ENCODE assay signal across 24 mouse cellular contexts in genomic region chr7:29434313-29435035, GRCm38 (mm10).
DNase-seq lines count a peak whose midpoint lies in the region; ATAC-seq lines count a peak whose summit lies in the region.
"Had no signal": no experiment of that assay in that cellular context is flagged by ENCODE, and none has a peak within 500 bp of the region (broad histone marks: within the 10 kb centered on the region; RNA-seq: fewer than 3 reads in every experiment).

No protein-coding gene starts in this region.

- H3K36me3 ChIP-seq in forebrain, embryonic 16.5 days (ENCODE audit: control insufficient read depth, insufficient read depth): no peaks in the 10 kb centered on the region
- no peaks in the 10 kb centered on the region for H3K36me3 ChIP-seq in forebrain, embryonic 12.5 days (replicated peaks)
- no peaks in the 10 kb centered on the region for H3K36me3 ChIP-seq in hindbrain, embryonic 13.5 days
- H3K36me3 ChIP-seq in hindbrain, embryonic 14.5 days (replicated peaks; ENCODE audit: control insufficient read depth, insufficient read depth): no peaks in the 10 kb centered on the region
- H3K36me3 ChIP-seq: embryonic facial prominence, embryonic 12.5 days; embryonic facial prominence, embryonic 15.5 days; hindbrain, embryonic 12.5 days had no signal

- 73% methylated on average over 9 of the region's 9 CpGs for WGBS in forebrain, embryonic 16.5 days
- WGBS in forebrain, embryonic 12.5 days: 81% methylated on average over 9 of the region's 9 CpGs
- WGBS in hindbrain, embryonic 13.5 days: 84% methylated on average over 9 of the region's 9 CpGs
- 80% methylated on average over 9 of the region's 9 CpGs for WGBS in hindbrain, embryonic 14.5 days

- no peak for DNase-seq in hindbrain, embryonic 14.5 days (ENCODE audit: low spot score)
- DNase-seq in layer of hippocampus, adult 18-20 months (ENCODE audit: low spot score in 2 of 2): peak; percentile 73 to 88
- no peak for DNase-seq in layer of hippocampus, postnatal 25 days (ENCODE audit: extremely low spot score in 1 of 2, low spot score in 1 of 2)
- peak; percentile 84 for DNase-seq in layer of hippocampus, adult 9-11 months
- DNase-seq in right cerebral cortex, adult 18-20 months: no peak
- DNase-seq: cerebellum, adult 11 months; cerebellum, adult 2 months; cerebellum, adult 9-11 months; cerebellum, postnatal 25 days; gastrocnemius, postnatal 10 days; heart, adult 11 months had no signal

- ATAC-seq in forebrain, embryonic 16.5 days: peak; percentile 21; the same call in 1 of the 2 replicates
- no peak for ATAC-seq in forebrain, embryonic 12.5 days (ENCODE audit: low FRiP score)
- ATAC-seq in hindbrain, embryonic 13.5 days (ENCODE audit: low FRiP score): no peak
- no peak for ATAC-seq in hindbrain, embryonic 14.5 days (ENCODE audit: low FRiP score)
- ATAC-seq: forebrain, embryonic 13.5 days; hindbrain, postnatal 0 days; inflammation-experienced regulatory T-cells, adult 6 months; Patski had no signal

- peaks cover 25% of the 10 kb centered on the region for H3K4me1 ChIP-seq in forebrain, embryonic 16.5 days (replicated peaks; ENCODE audit: control insufficient read depth, insufficient read depth, low read length)
- peaks cover 40% of the 10 kb centered on the region for H3K4me1 ChIP-seq in forebrain, embryonic 12.5 days
- H3K4me1 ChIP-seq in hindbrain, embryonic 13.5 days (replicated peaks): peaks cover 58% of the 10 kb centered on the region
- peaks cover 37% of the 10 kb centered on the region for H3K4me1 ChIP-seq in hindbrain, embryonic 14.5 days (replicated peaks; ENCODE audit: control insufficient read depth, insufficient read depth, low read length)

- H3K27me3 ChIP-seq in forebrain, embryonic 16.5 days (replicated peaks; ENCODE audit: control insufficient read depth, insufficient read depth, low read length): no peaks in the 10 kb centered on the region
- 0 out of 2 replicates have a peak, but pooled peaks cover 4% of the 10 kb centered on the region for H3K27me3 ChIP-seq in forebrain, embryonic 12.5 days
- H3K27me3 ChIP-seq in hindbrain, embryonic 13.5 days: no peaks in the 10 kb centered on the region
- H3K27me3 ChIP-seq in hindbrain, embryonic 14.5 days (ENCODE audit: control insufficient read depth, insufficient read depth, low read length): no peaks in the 10 kb centered on the region
- H3K27me3 ChIP-seq: CH12.LX; embryonic facial prominence, embryonic 12.5 days; embryonic facial prominence, embryonic 15.5 days; forebrain, embryonic 13.5 days; hindbrain, embryonic 12.5 days; Patski had no signal

- H3K9ac ChIP-seq in forebrain, embryonic 16.5 days (replicated peaks; ENCODE audit: low read depth, low read length): no peak overlapping the region
- no peak overlapping the region for H3K9ac ChIP-seq in forebrain, embryonic 12.5 days
- H3K9ac ChIP-seq in hindbrain, embryonic 13.5 days: no peak overlapping the region
- no peak overlapping the region for H3K9ac ChIP-seq in hindbrain, embryonic 14.5 days
- H3K9ac ChIP-seq: embryonic facial prominence, embryonic 12.5 days; embryonic facial prominence, embryonic 15.5 days; forebrain, embryonic 13.5 days; hindbrain, embryonic 12.5 days had no signal

- H3K27ac ChIP-seq in forebrain, embryonic 16.5 days (ENCODE audit: low read length): no peak overlapping the region
- no peak overlapping the region for H3K27ac ChIP-seq in forebrain, embryonic 12.5 days
- peak overlapping the region; percentile 23; the same call in 1 of the 2 replicates for H3K27ac ChIP-seq in hindbrain, embryonic 13.5 days
- no peak overlapping the region for H3K27ac ChIP-seq in hindbrain, embryonic 14.5 days
- H3K27ac ChIP-seq: embryonic facial prominence, embryonic 12.5 days; embryonic facial prominence, embryonic 15.5 days; forebrain, embryonic 13.5 days; hindbrain, embryonic 12.5 days; hindbrain, postnatal 0 days had no signal

- no peaks in the 10 kb centered on the region for H3K9me3 ChIP-seq in forebrain, embryonic 16.5 days (ENCODE audit: control insufficient read depth, low read length)
- no peaks in the 10 kb centered on the region for H3K9me3 ChIP-seq in forebrain, embryonic 12.5 days
- no peaks in the 10 kb centered on the region for H3K9me3 ChIP-seq in hindbrain, embryonic 13.5 days
- H3K9me3 ChIP-seq in hindbrain, embryonic 14.5 days (ENCODE audit: control insufficient read depth, low read length): no peaks in the 10 kb centered on the region
- H3K9me3 ChIP-seq: embryonic facial prominence, embryonic 12.5 days; embryonic facial prominence, embryonic 15.5 days; G1E; hindbrain, embryonic 12.5 days had no signal

- no peak overlapping the region for H3K4me3 ChIP-seq in forebrain, embryonic 16.5 days (replicated peaks; ENCODE audit: low read length)
- no peak overlapping the region for H3K4me3 ChIP-seq in forebrain, embryonic 12.5 days (replicated peaks)
- H3K4me3 ChIP-seq in hindbrain, embryonic 13.5 days: no peak overlapping the region
- no peak overlapping the region for H3K4me3 ChIP-seq in hindbrain, embryonic 14.5 days (replicated peaks; ENCODE audit: low read length)
- H3K4me3 ChIP-seq: embryonic facial prominence, embryonic 12.5 days; embryonic facial prominence, embryonic 15.5 days; forebrain, embryonic 13.5 days; hindbrain, embryonic 12.5 days had no signal

- no peak overlapping the region for H3K4me2 ChIP-seq in forebrain, embryonic 16.5 days (ENCODE audit: low read length)
- no peak overlapping the region for H3K4me2 ChIP-seq in forebrain, embryonic 12.5 days
- H3K4me2 ChIP-seq in hindbrain, embryonic 13.5 days: no peak overlapping the region
- H3K4me2 ChIP-seq in hindbrain, embryonic 14.5 days (replicated peaks): no peak overlapping the region
- H3K4me2 ChIP-seq: embryonic facial prominence, embryonic 12.5 days; embryonic facial prominence, embryonic 15.5 days; forebrain, embryonic 13.5 days; heart, embryonic 11.5 days; hindbrain, embryonic 12.5 days had no signal

Comparison
In these comparisons a context has a peak if more than half of its experiments do, and no peak if none do; other contexts are left out.
1. DNase-seq: peak in layer of hippocampus, adult 18-20 months (2 of 2) and layer of hippocampus, adult 9-11 months (single experiment); none in hindbrain, embryonic 14.5 days (single experiment), layer of hippocampus, postnatal 25 days (0 of 2) and right cerebral cortex, adult 18-20 months (single experiment).